ENCODE assay signal across 34 mouse cellular contexts in genomic region chr11:50151374-50151773, GRCm38 (mm10).
"Had no signal": no experiment of that assay in that cellular context is flagged by ENCODE, and none has a peak within 500 bp of the region (broad histone marks: within the 10 kb centered on the region; RNA-seq: fewer than 3 reads in every experiment).

No protein-coding gene starts in this region.

- ATAC-seq: hindbrain, embryonic 16.5 days; hindbrain, postnatal 0 days; inflammation-experienced regulatory T-cells, adult 6 months; intestine, embryonic 15.5 days; intestine, embryonic 16.5 days; intestine, postnatal 0 days had no signal

- H3K9me3 ChIP-seq: heart, embryonic 10.5 days; heart, embryonic 12.5 days; heart, embryonic 13.5 days; heart, embryonic 15.5 days; hindbrain, embryonic 10.5 days; hindbrain, embryonic 12.5 days; hindbrain, embryonic 13.5 days; hindbrain, embryonic 15.5 days; intestine, embryonic 15.5 days; kidney, embryonic 15.5 days had no signal

- DNase-seq: heart, postnatal 10 days; heart, postnatal 14 days; heart, postnatal 4 days; kidney, adult 11 months; kidney, adult 18-20 months; kidney, adult 2 months; kidney, adult 8-10 months; kidney, adult 9 months; kidney, postnatal 10 days; kidney, postnatal 14 days; kidney, postnatal 25 days; kidney, postnatal 36 days; kidney, postnatal 4 days; layer of hippocampus, adult 9-11 months; layer of hippocampus, postnatal 36 days had no signal

- H3K9ac ChIP-seq: heart, embryonic 12.5 days; heart, embryonic 13.5 days; heart, embryonic 15.5 days; hindbrain, embryonic 12.5 days; hindbrain, embryonic 13.5 days; hindbrain, embryonic 14.5 days; hindbrain, embryonic 15.5 days; intestine, embryonic 15.5 days; kidney, embryonic 15.5 days had no signal

- H3K4me2 ChIP-seq: heart, embryonic 11.5 days; heart, embryonic 12.5 days; heart, embryonic 13.5 days; heart, embryonic 15.5 days; hindbrain, embryonic 12.5 days; hindbrain, embryonic 13.5 days; hindbrain, embryonic 14.5 days; hindbrain, embryonic 15.5 days; intestine, embryonic 15.5 days; kidney, embryonic 15.5 days had no signal

- H3K27ac ChIP-seq: heart, embryonic 10.5 days; heart, embryonic 13.5 days; heart, embryonic 15.5 days; hindbrain, embryonic 10.5 days; hindbrain, embryonic 12.5 days; hindbrain, embryonic 13.5 days; hindbrain, embryonic 14.5 days; hindbrain, embryonic 15.5 days; hindbrain, postnatal 0 days; intestine, embryonic 15.5 days; kidney, embryonic 15.5 days; kidney, postnatal 0 days; layer of hippocampus, adult 2 months had no signal

- H3K27me3 ChIP-seq: heart, embryonic 12.5 days; heart, embryonic 13.5 days; heart, embryonic 15.5 days; hindbrain, embryonic 12.5 days; hindbrain, embryonic 13.5 days; hindbrain, embryonic 15.5 days; intestine, embryonic 15.5 days; kidney, embryonic 15.5 days had no signal

- H3K4me1 ChIP-seq: hindbrain, embryonic 15.5 days; intestine, embryonic 15.5 days had no signal

- H3K4me3 ChIP-seq: heart, embryonic 10.5 days; heart, embryonic 12.5 days; heart, embryonic 13.5 days; heart, embryonic 15.5 days; hindbrain, embryonic 10.5 days; hindbrain, embryonic 12.5 days; hindbrain, embryonic 13.5 days; hindbrain, embryonic 15.5 days; intestine, embryonic 15.5 days; kidney, embryonic 15.5 days; layer of hippocampus, adult 2 months had no signal
